In the genomic region with DNA sequence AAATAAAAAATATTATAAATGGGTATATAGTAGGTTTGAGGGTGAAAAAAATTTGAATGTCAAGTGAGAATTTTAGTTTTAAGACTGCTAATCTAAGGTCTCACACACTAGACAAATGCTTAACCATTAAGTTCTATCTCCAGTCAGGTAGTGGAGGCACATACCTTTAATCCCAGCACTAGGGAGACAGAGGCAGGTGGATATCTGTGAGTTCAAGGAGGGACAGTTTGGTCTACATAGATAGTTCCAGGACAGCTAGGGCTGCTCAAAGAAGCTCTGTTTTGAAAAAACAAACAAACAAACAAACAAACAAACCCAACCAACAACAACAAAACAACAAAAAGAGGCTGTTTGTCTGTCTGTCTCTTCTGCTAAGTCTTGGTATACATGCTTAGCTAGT, we compare ENCODE assay signal across 13 mouse cellular contexts.
"Had no signal": no experiment of that assay in that cellular context is flagged by ENCODE, and none has a peak within 500 bp of the region (broad histone marks: within the 10 kb centered on the region; RNA-seq: fewer than 3 reads in every experiment).

No protein-coding gene starts in this region.

- H3K27ac ChIP-seq: hindbrain, postnatal 0 days; kidney, postnatal 0 days; layer of hippocampus, adult 2 months; limb, embryonic 12.5 days; liver, embryonic 14.5 days; midbrain, embryonic 13.5 days; neural tube, embryonic 15.5 days had no signal

- H3K27me3 ChIP-seq: limb, embryonic 12.5 days; midbrain, embryonic 13.5 days; neural tube, embryonic 15.5 days had no signal

- DNase-seq: kidney, adult 11 months; kidney, postnatal 4 days; lung, postnatal 36 days; spleen, adult 18-20 months; thymus, postnatal 4 days had no signal

- H3K9me3 ChIP-seq: limb, embryonic 12.5 days; midbrain, embryonic 13.5 days; neural tube, embryonic 15.5 days had no signal

- ATAC-seq: hindbrain, postnatal 0 days; midbrain, embryonic 13.5 days had no signal

- H3K4me2 ChIP-seq: limb, embryonic 12.5 days; midbrain, embryonic 13.5 days; neural tube, embryonic 15.5 days had no signal

- H3K4me1 ChIP-seq: midbrain, embryonic 13.5 days; neural tube, embryonic 15.5 days had no signal

- H3K4me3 ChIP-seq: layer of hippocampus, adult 2 months; limb, embryonic 12.5 days; midbrain, embryonic 13.5 days; myocyte; neural tube, embryonic 15.5 days had no signal

- H3K9ac ChIP-seq: limb, embryonic 12.5 days; liver, embryonic 14.5 days; midbrain, embryonic 13.5 days; neural tube, embryonic 15.5 days had no signal
